Mouse (Mus musculus) embryonic facial prominence, embryonic 13.5 days (tissue): ENCODE measurements around the gene Cers1. TPM values are rescaled to one million over a fixed set of nuclear protein-coding genes. Genes with fewer than 3 reads are reported as not detected.
A peak's percentile ranks its signal among the peaks of the same experiment; 100 is the strongest.

ENCODE experiments used
- ATAC-seq: fragments of 200-750 bp; cut with Nextera tagmentation; 2 replicates; pipeline ENCODE4 v1.8.0; 2017; ENCODE audit warnings: low read depth; ENCODE audit not compliant: insufficient number of reproducible peaks, insufficient read depth, low FRiP score, low TSS enrichment
- H3K27ac ChIP-seq: fragments of 300-500 bp; sonication (generic); 2 replicates; pipeline ENCODE4 v1.5.1; 2015; ENCODE audit warnings: moderate library complexity, mild to moderate bottlenecking, inconsistent platforms
- H3K27me3 ChIP-seq: fragments of 300-500 bp; sonication (generic); 2 replicates; pipeline ENCODE4 v1.6.1; 2015; ENCODE audit warnings: mild to moderate bottlenecking, inconsistent platforms
- H3K36me3 ChIP-seq: fragments of 300-500 bp; sonication (generic); 2 replicates; pipeline ENCODE4 v1.6.1; 2015; ENCODE audit warnings: mild to moderate bottlenecking, inconsistent platforms
- H3K4me1 ChIP-seq: fragments of 300-500 bp; sonication (generic); 2 replicates; pipeline ENCODE4 v1.6.1; 2015; ENCODE audit warnings: inconsistent platforms
- H3K4me2 ChIP-seq: fragments of 300-500 bp; sonication (generic); 2 replicates; pipeline ENCODE4 v1.6.1; 2015; ENCODE audit warnings: moderate library complexity, mild to moderate bottlenecking, inconsistent platforms
- H3K4me3 ChIP-seq: fragments of 300-500 bp; sonication (generic); 2 replicates; pipeline ENCODE4 v1.5.1; 2015; ENCODE audit warnings: mild to moderate bottlenecking, inconsistent platforms
- H3K9ac ChIP-seq: fragments of 300-500 bp; sonication (generic); 2 replicates; pipeline ENCODE4 v1.6.1; 2015; ENCODE audit warnings: mild to moderate bottlenecking, inconsistent platforms
- H3K9me3 ChIP-seq: fragments of 300-500 bp; sonication (generic); 2 replicates; pipeline ENCODE4 v1.6.1; 2016; ENCODE audit warnings: inconsistent platforms
- WGBS: fragments of 180-500 bp; shearing (Covaris S2); methylation state at CpG from one replicate; pipeline ENCODE4 v1.1.7; 2015; ENCODE audit warnings: mixed read lengths; 5-methylcytosine and 5-hydroxymethylcytosine counted together
- polyA plus RNA-seq: library from polyadenylated mRNA; unstranded; fragments of >200 nt; fragmentation: Nextera tagmentation; extraction: Ambion mirVana; gene quantifications from 2 replicates; pipeline ENCODE4 v1.2.1, GENCODE M21; 2015

Gene Cers1
- polyA plus RNA-seq, result 9.3 and 9.4 TPM in 2 replicates

- 2% methylated on average over 66 of the region's 66 CpGs for WGBS
Observed at GRCm38 (mm10) chr8:70315624-70316510, at the start of gene Cers1. Gene Cers1 (plus strand): TSS chr8:70315775.

GRCm38 (mm10) chr8:70267674-70268073 lies 47.9 kb upstream of the Cers1 start:
- no peak overlapping the region for H3K9ac ChIP-seq
- 88% methylated on average over 3 of the region's 3 CpGs for WGBS
- no peaks in the 10 kb centered on the region for H3K27me3 ChIP-seq
- peaks cover 38% of the 10 kb centered on the region for H3K36me3 ChIP-seq
- no peak overlapping the region for H3K4me3 ChIP-seq
- no peak overlapping the region for H3K27ac ChIP-seq
- H3K4me1 ChIP-seq, result peaks cover 5% of the 10 kb centered on the region; the same call in 1 of the 2 replicates
- H3K9me3 ChIP-seq, result no peaks in the 10 kb centered on the region
- H3K4me2 ChIP-seq, result no peak overlapping the region
- ATAC-seq, result no peak

More at GRCm38 (mm10) chr8:70315624-70316510, at the start of gene Cers1:
- H3K27ac ChIP-seq, result peak within 1 kb of the TSS; percentile 79
- no peaks in the 10 kb centered on the region for H3K27me3 ChIP-seq
- peak within 1 kb of the TSS; percentile 78 for H3K9ac ChIP-seq
- H3K4me2 ChIP-seq, result peak within 1 kb of the TSS; percentile 85
- no peaks in the 10 kb centered on the region for H3K9me3 ChIP-seq
- peak; percentile 65; the same call in 1 of the 2 replicates for ATAC-seq
- H3K4me3 ChIP-seq, result peak within 1 kb of the TSS; percentile 59
- H3K36me3 ChIP-seq, result peaks cover 43% of the 10 kb centered on the region
- peaks cover 34% of the 10 kb centered on the region for H3K4me1 ChIP-seq

GRCm38 (mm10) chr8:70268311-70268710 lies 47.3 kb upstream of the Cers1 start:
- no peaks in the 10 kb centered on the region for H3K9me3 ChIP-seq
- H3K4me2 ChIP-seq, result no peak overlapping the region
- H3K36me3 ChIP-seq, result peaks cover 32% of the 10 kb centered on the region
- no peak overlapping the region for H3K9ac ChIP-seq
- H3K4me1 ChIP-seq, result peaks cover 5% of the 10 kb centered on the region; the same call in 1 of the 2 replicates
- no peaks in the 10 kb centered on the region for H3K27me3 ChIP-seq
- ATAC-seq, result 0 out of 2 replicates have a peak, but pooled peaks have one; percentile 5
- no peak overlapping the region for H3K4me3 ChIP-seq
- WGBS, result 51% methylated on average over 5 of the region's 5 CpGs
- 0 out of 2 replicates have a peak overlapping the region, but pooled peaks have one; percentile 22 for H3K27ac ChIP-seq

- WGBS, result 56% methylated on average over 11 of the region's 11 CpGs
- H3K9me3 ChIP-seq, result no peaks in the 10 kb centered on the region
- H3K4me2 ChIP-seq, result no peak overlapping the region
- no peak overlapping the region for H3K4me3 ChIP-seq
- no peak overlapping the region for H3K9ac ChIP-seq
- H3K36me3 ChIP-seq, result peaks cover 25% of the 10 kb centered on the region
- ATAC-seq, result 0 out of 2 replicates have a peak, but pooled peaks have one; percentile 18
- H3K4me1 ChIP-seq, result peaks cover 5% of the 10 kb centered on the region; the same call in 1 of the 2 replicates
- peak overlapping the region; percentile 22; the same call in 1 of the 2 replicates for H3K27ac ChIP-seq
- H3K27me3 ChIP-seq, result no peaks in the 10 kb centered on the region
Observed at GRCm38 (mm10) chr8:70268799-70269565, 46.6 kb upstream of the Cers1 start.

GRCm38 (mm10) chr8:70272949-70273348 lies 42.6 kb upstream of the Cers1 start:
- H3K9me3 ChIP-seq, result no peaks in the 10 kb centered on the region
- no peak overlapping the region for H3K4me2 ChIP-seq
- no peaks in the 10 kb centered on the region for H3K36me3 ChIP-seq
- ATAC-seq, result no peak
- H3K27me3 ChIP-seq, result no peaks in the 10 kb centered on the region
- no peak overlapping the region for H3K27ac ChIP-seq
- peaks cover 7% of the 10 kb centered on the region; the same call in 1 of the 2 replicates for H3K4me1 ChIP-seq
- no peak overlapping the region for H3K9ac ChIP-seq
- WGBS, result 42% methylated on average over 3 of the region's 3 CpGs
- no peak overlapping the region for H3K4me3 ChIP-seq

GRCm38 (mm10) chr8:70274350-70274749 lies 41.2 kb upstream of the Cers1 start:
- peaks cover 6% of the 10 kb centered on the region; the same call in 1 of the 2 replicates for H3K4me1 ChIP-seq
- H3K36me3 ChIP-seq, result no peaks in the 10 kb centered on the region
- no peak for ATAC-seq
- no peak overlapping the region for H3K4me2 ChIP-seq
- no peak overlapping the region for H3K27ac ChIP-seq
- no peaks in the 10 kb centered on the region for H3K27me3 ChIP-seq
- H3K9ac ChIP-seq, result no peak overlapping the region
- H3K4me3 ChIP-seq, result no peak overlapping the region
- H3K9me3 ChIP-seq, result no peaks in the 10 kb centered on the region

- Histone ChIP-seq H3K9me3 (no peaks in the 10 kb centered on the region), H3K4me1 (peaks cover 6% of the 10 kb centered on the region; the same call in 1 of the 2 replicates), H3K27me3 (no peaks in the 10 kb centered on the region), H3K36me3 (no peaks in the 10 kb centered on the region), H3K27ac (no peak overlapping the region), H3K9ac (no peak overlapping the region), H3K4me2 (no peak overlapping the region), H3K4me3 (no peak overlapping the region)
- WGBS, result 87% methylated on average over 3 of the region's 3 CpGs
- no peak for ATAC-seq
Observed at GRCm38 (mm10) chr8:70276476-70276875, 39.1 kb upstream of the Cers1 start.

GRCm38 (mm10) chr8:70278175-70278574 lies 37.4 kb upstream of the Cers1 start:
- no peak for ATAC-seq
- 65% methylated on average over 15 of the region's 15 CpGs for WGBS
- H3K4me1 ChIP-seq, result peaks cover 6% of the 10 kb centered on the region; the same call in 1 of the 2 replicates
- no peaks in the 10 kb centered on the region for H3K9me3 ChIP-seq
- H3K9ac ChIP-seq, result peak overlapping the region; percentile 36; the same call in 1 of the 2 replicates
- H3K27ac ChIP-seq, result no peak overlapping the region
- H3K27me3 ChIP-seq, result no peaks in the 10 kb centered on the region
- no peaks in the 10 kb centered on the region for H3K36me3 ChIP-seq
- H3K4me2 ChIP-seq, result no peak overlapping the region
- no peak overlapping the region for H3K4me3 ChIP-seq

GRCm38 (mm10) chr8:70279266-70279665 lies 36.3 kb upstream of the Cers1 start:
- no peak for ATAC-seq
- H3K36me3 ChIP-seq, result no peaks in the 10 kb centered on the region
- no peaks in the 10 kb centered on the region for H3K27me3 ChIP-seq
- no peak overlapping the region for H3K27ac ChIP-seq
- no peak overlapping the region for H3K9ac ChIP-seq
- WGBS, result 51% methylated on average over 8 of the region's 8 CpGs
- H3K4me1 ChIP-seq, result peaks cover 13% of the 10 kb centered on the region
- no peak overlapping the region for H3K4me2 ChIP-seq
- no peak overlapping the region for H3K4me3 ChIP-seq
- H3K9me3 ChIP-seq, result no peaks in the 10 kb centered on the region

- H3K9me3 ChIP-seq, result no peaks in the 10 kb centered on the region
- H3K4me2 ChIP-seq, result no peak overlapping the region
- no peak overlapping the region for H3K27ac ChIP-seq
- no peaks in the 10 kb centered on the region for H3K27me3 ChIP-seq
- H3K36me3 ChIP-seq, result peaks cover 14% of the 10 kb centered on the region
- ATAC-seq, result no peak
- WGBS, result 48% methylated on average over 3 of the region's 3 CpGs
- H3K9ac ChIP-seq, result no peak overlapping the region
- peaks cover 19% of the 10 kb centered on the region for H3K4me1 ChIP-seq
- H3K4me3 ChIP-seq, result no peak overlapping the region
Observed at GRCm38 (mm10) chr8:70281001-70281400, 34.6 kb upstream of the Cers1 start.

- H3K4me2 ChIP-seq, result peak within 1 kb of the TSS; percentile 88
- H3K4me1 ChIP-seq, result peaks cover 19% of the 10 kb centered on the region
- H3K4me3 ChIP-seq, result peak within 1 kb of the TSS; percentile 84
- no peaks in the 10 kb centered on the region for H3K27me3 ChIP-seq
- H3K27ac ChIP-seq, result peak within 1 kb of the TSS; percentile 74
- 2% methylated on average over 36 of the region's 36 CpGs for WGBS
- ATAC-seq, result peak; percentile 85
- 0 out of 2 replicates have a peak, but pooled peaks cover 4% of the 10 kb centered on the region for H3K9me3 ChIP-seq
- H3K36me3 ChIP-seq, result peaks cover 31% of the 10 kb centered on the region
- H3K9ac ChIP-seq, result peak within 1 kb of the TSS; percentile 95
Observed at GRCm38 (mm10) chr8:70282603-70283135, 32.9 kb upstream of the Cers1 start, which contains the start of gene Homer3. Gene Homer3 (plus strand): TSS chr8:70282827.
